Mouse (Mus musculus) neural tube, embryonic 13.5 days (tissue): ENCODE results near the gene Wdr62. TPM values are rescaled to one million over a fixed set of nuclear protein-coding genes. Genes with fewer than 3 reads are reported as not detected.
"Not testable (repeated sequence)": the region's sequence is repeated elsewhere in the genome, so short reads cannot be mapped to it uniquely, and the experiment has no call there.

Experiments used
- ATAC-seq: fragments of 200-750 bp; cut with Nextera tagmentation; 2 replicates; pipeline ENCODE4 v1.8.0; 2017; ENCODE audit warnings: low read depth, mild to moderate bottlenecking, moderate TSS enrichment, moderate library complexity
- H3K27ac ChIP-seq: fragments of 300-500 bp; sonication (generic); replicated peaks from 2 replicates; pipeline ENCODE4 v1.5.1; 2015; ENCODE audit warnings: moderate library complexity, mild to moderate bottlenecking, inconsistent platforms
- H3K27me3 ChIP-seq: fragments of 300-500 bp; sonication (generic); 2 replicates; pipeline ENCODE4 v1.6.1; 2015; ENCODE audit warnings: mild to moderate bottlenecking, inconsistent platforms
- H3K36me3 ChIP-seq: fragments of 300-500 bp; sonication (generic); 2 replicates; pipeline ENCODE4 v1.6.1; 2015; ENCODE audit warnings: mild to moderate bottlenecking, inconsistent platforms
- H3K4me1 ChIP-seq: fragments of 300-500 bp; sonication (generic); replicated peaks from 2 replicates; pipeline ENCODE4 v1.6.1; 2015; ENCODE audit warnings: inconsistent platforms
- H3K4me2 ChIP-seq: fragments of 300-500 bp; sonication (generic); 2 replicates; pipeline ENCODE4 v1.6.1; 2015; ENCODE audit warnings: inconsistent platforms, mild to moderate bottlenecking, moderate library complexity
- H3K4me3 ChIP-seq: fragments of 300-500 bp; sonication (generic); 2 replicates; pipeline ENCODE4 v1.5.1; 2015; ENCODE audit warnings: mild to moderate bottlenecking, inconsistent platforms
- H3K9ac ChIP-seq: fragments of 300-500 bp; sonication (generic); 2 replicates; pipeline ENCODE4 v1.6.1; 2015; ENCODE audit warnings: moderate library complexity, mild to moderate bottlenecking, inconsistent platforms
- H3K9me3 ChIP-seq: fragments of 300-500 bp; sonication (generic); 2 replicates; pipeline ENCODE4 v1.6.1; 2016; ENCODE audit warnings: inconsistent platforms
- WGBS: fragments of 180-500 bp; shearing (Covaris S2); methylation state at CpG from one replicate; pipeline ENCODE4 v1.1.7; 2015; 5-methylcytosine and 5-hydroxymethylcytosine counted together
- polyA plus RNA-seq: library from polyadenylated mRNA; unstranded; fragments of >200 nt; fragmentation: Nextera tagmentation; extraction: Ambion mirVana; gene quantifications from 2 replicates; pipeline ENCODE4 v1.2.1, GENCODE M21; 2015

Gene Wdr62
- polyA plus RNA-seq, 1 experiment from 2014 or later = 4.0 TPM

GRCm38 (mm10) chr7:30280670-30281138 is 485 bp upstream of the Wdr62 start:
- Histone ChIP-seq H3K27ac (peak overlapping the region; percentile 97), H3K9me3 (no peaks in the 10 kb centered on the region), H3K36me3 (no peaks in the 10 kb centered on the region), H3K9ac (peak overlapping the region; percentile 70), H3K4me1 (peaks cover 19% of the 10 kb centered on the region), H3K27me3 (no peaks in the 10 kb centered on the region), H3K4me2 (peak overlapping the region; percentile 94), H3K4me3 (peak overlapping the region; percentile 76)
- under 1% methylated on average over 20 of the region's 20 CpGs for WGBS
- ATAC-seq = peak; percentile 89

GRCm38 (mm10) chr7:30279536-30279935 is 683 bp downstream of the Wdr62 start:
- Histone ChIP-seq H3K9ac (peak overlapping the region; percentile 70), H3K4me2 (peak overlapping the region; percentile 94), H3K27ac (no peak overlapping the region), H3K9me3 (no peaks in the 10 kb centered on the region), H3K36me3 (no peaks in the 10 kb centered on the region), H3K4me1 (peaks cover 19% of the 10 kb centered on the region), H3K4me3 (peak overlapping the region; percentile 76), H3K27me3 (no peaks in the 10 kb centered on the region)
- ATAC-seq = 0 out of 2 replicates have a peak, but pooled peaks have one; percentile 19
- whole genome bisulfite sequencing = 0% methylated on average over 6 of the region's 6 CpGs

DNA sequence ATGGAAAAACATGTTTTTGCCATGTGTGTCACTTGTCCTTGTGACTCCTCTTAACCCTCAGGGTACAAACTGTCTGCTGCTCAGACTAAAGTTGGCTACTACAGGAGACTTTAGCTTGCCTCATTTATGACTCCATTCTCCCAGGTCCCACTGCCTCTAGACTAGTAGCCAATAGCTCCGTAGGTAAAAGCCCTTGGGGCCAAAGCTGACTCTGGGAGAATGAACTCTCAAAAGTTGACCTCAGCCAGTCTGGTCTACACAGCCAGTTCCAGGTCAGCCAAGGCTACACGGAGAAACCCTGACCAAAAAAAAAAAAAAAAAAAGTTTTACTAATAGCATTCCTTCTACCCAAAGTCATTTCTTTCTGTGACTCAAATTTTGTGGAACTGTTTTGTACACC is 1.3 kb downstream of the Wdr62 start:
- no peak overlapping the region for H3K4me3 ChIP-seq

DNA sequence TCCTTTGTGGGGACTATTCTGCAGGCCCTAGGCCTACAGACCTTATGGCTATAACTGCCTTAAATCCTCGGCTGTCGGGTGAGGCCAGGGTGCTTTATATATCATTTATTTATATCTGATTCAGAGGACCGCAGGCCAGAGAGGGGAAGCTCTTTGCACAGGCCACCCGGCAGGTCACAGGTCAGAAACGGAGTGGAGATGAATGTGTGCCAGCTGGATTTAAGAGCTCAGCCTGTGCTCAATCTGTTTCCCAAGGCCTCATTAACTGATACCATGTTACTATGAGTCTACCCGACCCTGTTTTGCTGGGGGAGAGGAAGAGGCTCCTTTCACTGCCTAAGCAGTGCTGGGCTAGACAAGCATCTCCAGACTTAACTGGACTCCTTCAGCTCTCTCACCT is 5.8 kb downstream of the Wdr62 start:
- no peak for ATAC-seq
- WGBS = 81% methylated on average over 6 of the region's 6 CpGs
- H3K27me3 ChIP-seq = no peaks in the 10 kb centered on the region
- H3K4me3 ChIP-seq = no peak overlapping the region
- H3K27ac ChIP-seq = no peak overlapping the region
- 0 out of 2 replicates have a peak, but pooled peaks cover 6% of the 10 kb centered on the region for H3K4me1 ChIP-seq
- no peaks in the 10 kb centered on the region for H3K36me3 ChIP-seq
- H3K9me3 ChIP-seq = no peaks in the 10 kb centered on the region
- H3K9ac ChIP-seq = no peak overlapping the region
- H3K4me2 ChIP-seq = no peak overlapping the region

More for the DNA sequence above, 1.3 kb downstream of the Wdr62 start:
- Histone ChIP-seq H3K27ac (no peak overlapping the region), H3K9ac (no peak overlapping the region), H3K36me3 (no peaks in the 10 kb centered on the region), H3K4me2 (peak overlapping the region; percentile 94; the same call in 1 of the 2 replicates), H3K4me1 (peaks cover 19% of the 10 kb centered on the region), H3K9me3 (no peaks in the 10 kb centered on the region), H3K27me3 (no peaks in the 10 kb centered on the region)
- WGBS = 33% methylated on average over 2 of the region's 2 CpGs
- ATAC-seq = no peak

DNA sequence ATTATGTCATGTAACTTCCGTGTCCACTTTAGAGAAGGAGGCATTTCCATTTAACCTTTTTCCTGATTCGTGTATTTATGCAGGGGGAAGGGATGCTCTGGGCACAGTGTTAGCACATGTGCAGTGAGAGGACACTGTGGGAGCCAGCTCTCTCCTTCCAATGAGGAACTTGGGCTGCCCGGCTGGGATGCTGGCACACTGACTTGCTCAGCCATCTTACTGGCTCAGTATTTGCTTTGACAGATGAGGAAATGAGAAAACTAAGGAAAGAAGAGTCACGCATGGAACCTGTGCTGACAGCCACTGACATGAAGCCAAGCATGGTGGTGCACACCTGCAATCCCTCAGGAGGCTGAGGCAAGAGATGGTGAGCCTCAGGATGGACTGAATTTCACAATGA is 10.6 kb downstream of the Wdr62 start:
- Histone ChIP-seq H3K9ac (no peak overlapping the region), H3K27ac (no peak overlapping the region), H3K9me3 (no peaks in the 10 kb centered on the region), H3K4me1 (no peaks in the 10 kb centered on the region), H3K4me2 (no peak overlapping the region), H3K36me3 (no peaks in the 10 kb centered on the region), H3K27me3 (no peaks in the 10 kb centered on the region), H3K4me3 (no peak overlapping the region)
- WGBS = 93% methylated on average over 4 of the region's 4 CpGs
- ATAC-seq = no peak

GRCm38 (mm10) chr7:30266780-30267179 is 13.4 kb downstream of the Wdr62 start:
- H3K9me3 ChIP-seq = no peaks in the 10 kb centered on the region
- H3K4me1 ChIP-seq = no peaks in the 10 kb centered on the region
- ATAC-seq = no peak
- H3K4me3 ChIP-seq = no peak overlapping the region
- WGBS = 91% methylated on average over 3 of the region's 3 CpGs
- no peak overlapping the region for H3K27ac ChIP-seq
- H3K27me3 ChIP-seq = no peaks in the 10 kb centered on the region
- no peak overlapping the region for H3K9ac ChIP-seq
- H3K4me2 ChIP-seq = no peak overlapping the region
- 0 out of 2 replicates have a peak, but pooled peaks cover 3% of the 10 kb centered on the region for H3K36me3 ChIP-seq

DNA sequence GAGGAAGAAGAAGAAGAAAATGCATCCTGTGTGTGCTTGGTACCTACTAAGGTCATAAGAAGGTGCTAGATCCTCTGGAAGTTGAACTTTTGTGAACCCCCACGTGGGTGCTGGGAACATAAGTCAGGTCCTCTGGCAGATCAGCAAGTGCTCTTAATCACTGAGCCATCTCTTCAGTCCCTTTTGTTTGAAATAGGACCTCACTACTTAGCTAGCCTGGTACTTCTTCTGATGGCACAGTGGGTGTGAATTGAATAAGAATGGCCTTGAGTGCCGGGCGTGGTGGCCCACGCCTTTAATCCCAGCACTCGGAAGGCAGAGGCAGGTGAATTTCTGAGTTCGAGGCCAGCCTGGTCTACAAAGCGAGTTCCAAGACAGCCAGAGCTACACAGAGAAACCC is 14.3 kb downstream of the Wdr62 start:
- ATAC-seq = no peak
- H3K9ac ChIP-seq = no peak overlapping the region
- 91% methylated on average over 7 of the region's 7 CpGs for WGBS
- no peak overlapping the region for H3K4me3 ChIP-seq
- no peaks in the 10 kb centered on the region for H3K9me3 ChIP-seq
- no peak overlapping the region for H3K27ac ChIP-seq
- no peak overlapping the region for H3K4me2 ChIP-seq
- H3K4me1 ChIP-seq = no peaks in the 10 kb centered on the region
- 0 out of 2 replicates have a peak, but pooled peaks cover 3% of the 10 kb centered on the region for H3K36me3 ChIP-seq
- no peaks in the 10 kb centered on the region for H3K27me3 ChIP-seq

DNA sequence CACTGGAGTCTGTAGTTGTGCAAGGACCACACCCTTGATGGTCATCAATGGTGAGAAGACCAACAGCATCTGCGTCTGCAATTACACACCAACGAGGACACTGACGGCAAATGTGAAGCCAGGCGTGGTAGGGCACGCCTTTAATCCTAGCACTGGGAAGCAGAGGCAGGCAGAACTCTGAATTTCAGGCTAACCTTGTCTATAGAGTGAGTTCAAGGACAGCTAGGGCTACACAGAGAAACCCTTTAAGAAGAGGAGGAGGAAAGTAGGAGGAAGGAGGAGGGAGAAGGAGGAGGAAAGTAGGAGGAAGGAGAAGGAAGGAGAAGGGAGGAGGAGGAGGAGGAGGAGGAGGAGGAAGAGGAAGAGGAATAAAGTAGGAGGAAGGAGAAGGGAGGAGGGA is 14.7 kb downstream of the Wdr62 start:
- WGBS = 93% methylated on average over 5 of the region's 5 CpGs
- Histone ChIP-seq H3K9me3 (no peaks in the 10 kb centered on the region), H3K4me2 (no peak overlapping the region), H3K4me3 (no peak overlapping the region), H3K4me1 (no peaks in the 10 kb centered on the region), H3K36me3 (0 out of 2 replicates have a peak, but pooled peaks cover 3% of the 10 kb centered on the region), H3K27me3 (no peaks in the 10 kb centered on the region), H3K27ac (no peak overlapping the region), H3K9ac (no peak overlapping the region)
- no peak for ATAC-seq

DNA sequence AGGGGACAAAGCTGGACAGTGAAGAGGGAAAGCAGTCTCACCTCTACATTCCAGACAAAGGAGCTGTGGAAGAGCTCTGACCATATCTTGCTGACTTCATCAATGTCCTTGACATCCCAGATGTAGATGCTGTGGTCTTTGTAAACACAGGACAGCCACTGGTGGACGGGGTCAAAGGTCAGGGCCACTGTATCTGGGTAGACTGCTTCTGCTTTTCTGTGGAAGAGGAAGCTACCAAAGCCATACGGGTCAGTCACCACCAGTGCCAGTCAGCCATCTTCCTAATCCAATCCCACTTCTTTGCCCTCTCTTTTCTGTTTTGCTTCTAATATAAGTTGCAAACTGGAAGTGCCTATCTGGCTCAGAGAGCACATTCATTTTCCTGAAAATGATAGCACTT is 15.2 kb downstream of the Wdr62 start:
- 88% methylated on average over 2 of the region's 2 CpGs for WGBS
- Histone ChIP-seq H3K9ac (no peak overlapping the region), H3K36me3 (0 out of 2 replicates have a peak, but pooled peaks cover 3% of the 10 kb centered on the region), H3K4me1 (no peaks in the 10 kb centered on the region), H3K4me2 (no peak overlapping the region), H3K27ac (no peak overlapping the region), H3K4me3 (no peak overlapping the region), H3K9me3 (no peaks in the 10 kb centered on the region), H3K27me3 (no peaks in the 10 kb centered on the region)
- ATAC-seq = no peak

DNA sequence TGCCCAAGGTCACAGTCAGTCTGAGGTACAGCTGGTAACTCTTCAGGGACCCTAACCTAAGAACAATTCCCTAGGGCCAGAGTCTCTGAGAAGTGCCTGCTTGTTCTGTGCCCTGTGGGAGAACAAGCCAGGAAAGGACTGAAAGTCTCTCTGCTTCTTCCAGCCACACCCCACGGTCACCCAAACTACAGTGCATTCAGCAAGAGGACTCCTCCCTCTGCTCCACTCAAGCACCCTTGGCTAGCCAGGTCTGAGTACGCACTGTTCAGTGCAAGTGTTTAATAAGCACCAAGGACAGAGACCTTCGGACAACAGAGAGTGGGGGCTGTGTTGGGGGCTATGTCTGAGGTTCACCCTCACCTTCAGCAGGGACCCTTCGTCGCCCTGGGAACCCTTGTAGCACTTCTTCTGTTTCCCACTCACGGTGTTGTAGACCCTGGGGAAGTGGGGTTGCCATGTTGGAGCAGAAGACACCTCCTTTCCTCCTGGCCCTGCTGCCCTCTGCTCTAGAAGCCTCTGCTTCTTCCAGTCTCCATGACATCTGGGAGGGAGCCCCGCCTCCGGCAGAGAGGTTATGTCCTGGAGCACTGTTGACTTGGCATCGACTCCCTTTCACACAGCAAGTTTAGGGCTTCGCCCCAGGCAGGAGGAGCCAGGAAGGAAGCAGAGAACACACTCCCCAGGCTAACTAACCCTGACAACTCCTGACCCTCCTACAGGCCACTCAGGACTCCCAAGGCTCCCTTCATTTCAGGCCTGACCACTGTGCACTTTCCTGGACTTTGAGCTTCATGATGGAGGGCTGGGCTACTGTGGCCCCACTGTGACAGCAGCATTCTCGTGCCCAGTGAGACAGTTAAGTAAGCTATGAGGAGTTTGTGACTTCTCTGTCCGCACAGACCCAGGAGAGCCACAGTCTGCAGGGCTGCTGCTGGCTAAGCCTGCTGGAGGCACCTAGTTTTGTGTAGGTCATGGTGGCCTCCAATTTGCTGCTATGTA is 28.0 kb downstream of the Wdr62 start:
- Histone ChIP-seq H3K4me1 (no peaks in the 10 kb centered on the region), H3K36me3 (no peaks in the 10 kb centered on the region), H3K27me3 (no peaks in the 10 kb centered on the region), H3K9me3 (no peaks in the 10 kb centered on the region), H3K4me3 (no peak overlapping the region), H3K9ac (0 out of 2 replicates have a peak overlapping the region, but pooled peaks have one; percentile 8), H3K4me2 (no peak overlapping the region), H3K27ac (no peak overlapping the region)
- WGBS = 89% methylated on average over 12 of the region's 12 CpGs
- ATAC-seq = no peak

DNA sequence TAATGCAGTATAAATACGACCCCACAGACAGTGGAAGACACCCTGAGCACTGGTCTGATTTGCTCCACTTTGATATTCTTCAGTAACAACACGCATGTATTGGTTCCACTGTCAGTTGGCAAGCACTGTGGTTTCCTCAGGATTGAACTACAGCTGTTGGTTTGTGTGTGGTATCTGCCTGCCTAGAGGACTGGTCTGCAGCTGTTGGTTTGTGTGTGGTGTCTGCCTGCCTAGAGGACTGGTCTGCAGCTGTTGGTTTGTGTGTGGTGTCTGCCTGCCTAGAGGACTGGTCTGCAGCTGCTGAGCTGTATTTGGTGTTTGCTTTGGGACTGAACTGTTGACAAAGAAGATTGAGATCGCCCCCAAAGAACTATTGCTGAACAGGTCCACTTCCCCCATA is 42.8 kb downstream of the Wdr62 start:
- 94% methylated on average over 3 of the region's 3 CpGs for WGBS
- not testable (repeated sequence) for H3K9ac ChIP-seq, H3K9me3 ChIP-seq, H3K4me2 ChIP-seq, ATAC-seq, H3K4me3 ChIP-seq, H3K27ac ChIP-seq, H3K27me3 ChIP-seq
- Histone ChIP-seq H3K36me3 (peaks cover 24% of the 10 kb centered on the region), H3K4me1 (peaks cover 13% of the 10 kb centered on the region)

DNA sequence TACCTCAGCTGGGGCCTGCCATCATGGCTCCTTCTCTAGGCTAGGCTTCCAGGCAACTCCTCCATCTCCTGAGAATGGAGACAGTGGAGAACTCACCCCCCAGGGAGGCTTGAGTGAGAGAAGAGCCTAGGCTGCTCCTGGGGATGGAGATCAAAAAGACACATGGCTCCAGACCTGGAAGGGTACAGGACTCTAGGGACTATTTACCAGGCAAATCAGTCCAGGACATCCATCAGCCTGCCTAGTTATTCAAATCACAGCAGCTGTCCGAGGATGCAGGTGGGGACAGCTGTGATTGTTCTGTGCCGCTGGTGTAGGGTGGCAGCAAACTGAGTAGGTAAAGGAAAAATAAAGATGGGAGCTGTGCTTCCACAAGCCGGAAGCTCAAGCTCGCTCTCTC is 44.6 kb downstream of the Wdr62 start, which contains the start of gene Ovol3:
Gene Ovol3, minus strand, starts transcription at position 101 of the 400 bp plus-strand sequence.
- no peak for ATAC-seq
- no peaks in the 10 kb centered on the region for H3K27me3 ChIP-seq
- no peak within 1 kb of the TSS for H3K4me3 ChIP-seq
- no peak within 1 kb of the TSS for H3K4me2 ChIP-seq
- no peak within 1 kb of the TSS for H3K9ac ChIP-seq
- no peak within 1 kb of the TSS for H3K27ac ChIP-seq
- H3K9me3 ChIP-seq = no peaks in the 10 kb centered on the region
- 74% methylated on average over 4 of the region's 4 CpGs for WGBS
- H3K36me3 ChIP-seq = peaks cover 24% of the 10 kb centered on the region
- peaks cover 19% of the 10 kb centered on the region for H3K4me1 ChIP-seq
